20 mouse cellular contexts compared by ENCODE assay signal in the genomic region with DNA sequence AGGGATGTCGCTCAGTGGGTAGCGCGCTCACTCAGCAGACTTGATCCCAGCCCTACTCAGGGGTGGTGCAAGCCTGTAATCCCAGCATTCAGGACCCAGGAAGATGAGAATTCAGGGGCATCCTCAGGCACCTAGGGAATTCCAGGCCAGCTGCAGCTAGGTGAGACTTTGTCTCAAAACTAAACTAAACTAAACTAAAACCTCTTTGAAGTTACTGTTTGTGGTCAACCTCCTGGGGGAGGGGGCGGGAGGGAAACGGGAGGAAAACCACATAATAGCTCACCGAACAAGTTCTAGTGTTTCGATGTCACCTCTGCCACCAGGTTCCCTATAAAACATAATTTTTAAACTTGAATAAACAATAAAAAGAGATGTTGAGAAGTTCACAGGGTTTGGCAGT. TPM values are rescaled to one million over a fixed set of nuclear protein-coding genes. Genes with fewer than 3 reads are reported as not detected.
DNase-seq lines count a peak whose midpoint lies in the region; TF ChIP-seq lines count a peak whose summit lies in the region.
"Had no signal": no experiment of that assay in that cellular context is flagged by ENCODE, and none has a peak within 500 bp of the region (broad histone marks: within the 10 kb centered on the region; RNA-seq: fewer than 3 reads in every experiment).

No protein-coding gene starts in this region.

- WGBS in thymus, adult 2 months: 35% methylated on average over 7 of the region's 7 CpGs

- H3K27me3 ChIP-seq in thymus, adult 2 months (ENCODE audit: control insufficient read depth, insufficient read depth, low read length): no peaks in the 10 kb centered on the region
- H3K27me3 ChIP-seq: embryonic facial prominence, embryonic 15.5 days had no signal

- no peak for TF ChIP-seq CTCF in thymus, adult 2 months (IDR thresholded peaks at IDR 0.05; ENCODE audit: borderline replicate concordance, control insufficient read depth, extremely low read depth, insufficient read depth, low read length, poor library complexity)

- H3K4me3 ChIP-seq in thymus, adult 2 months (ENCODE audit: control insufficient read depth, insufficient read depth, low read length): no peak overlapping the region
- no peak overlapping the region for H3K4me3 ChIP-seq in brown adipose tissue, adult 24 weeks (ENCODE audit: insufficient read depth, low read depth, low read length)
- H3K4me3 ChIP-seq: embryonic facial prominence, embryonic 15.5 days; erythroblast, embryonic 14.5 days; forebrain, embryonic 10.5 days; heart, embryonic 10.5 days had no signal

- peak; percentile 46 for DNase-seq in thymus, postnatal 0 days (ENCODE audit: low spot score)
- no peak for DNase-seq in thymus, adult 2 months
- DNase-seq in CD4-positive helper T cell, adult 2 months (ENCODE audit: low read depth, low spot score): peak; percentile 56
- peak; percentile 38 for DNase-seq in thymus, postnatal 4 days
- no peak for DNase-seq in spleen, postnatal 10 days (ENCODE audit: low spot score in 2 of 2)
- DNase-seq in layer of hippocampus, postnatal 10 days (ENCODE audit: low spot score in 2 of 2): no peak
- DNase-seq: adrenal gland, adult 8-10 months; adrenal gland, postnatal 36 days; cerebellum, adult 11 months; cerebellum, adult 8-10 months; cerebellum, postnatal 14 days; embryo, embryonic 11 days; heart, adult 18-20 months; heart, postnatal 10 days had no signal

- no peak for TF ChIP-seq POLR2A in thymus, adult 2 months (IDR thresholded peaks at IDR 0.05; ENCODE audit: control insufficient read depth, extremely low read depth, insufficient read depth, low read length, poor library complexity)

- H3K27ac ChIP-seq in thymus, adult 2 months (ENCODE audit: control insufficient read depth, insufficient read depth, low read length): no peak overlapping the region
- 0 out of 2 replicates have a peak overlapping the region, but pooled peaks have one; percentile 6 for H3K27ac ChIP-seq in brown adipose tissue, adult 24 weeks (replicated peaks; ENCODE audit: low read depth, low read length)
- H3K27ac ChIP-seq: embryonic facial prominence, embryonic 15.5 days; forebrain, embryonic 10.5 days; heart, embryonic 10.5 days; hindbrain, embryonic 14.5 days had no signal

- peaks cover 20% of the 10 kb centered on the region for H3K4me1 ChIP-seq in thymus, adult 2 months (replicated peaks; ENCODE audit: control insufficient read depth, insufficient read depth, low read length)
- H3K4me1 ChIP-seq in brown adipose tissue, adult 24 weeks (ENCODE audit: control insufficient read depth, insufficient read depth, insufficient read length, low read length): peaks cover 3% of the 10 kb centered on the region
- H3K4me1 ChIP-seq: embryonic facial prominence, embryonic 15.5 days had no signal

- H3K36me3 ChIP-seq in thymus, adult 2 months (ENCODE audit: control insufficient read depth, insufficient read depth, low read length): no peaks in the 10 kb centered on the region
- H3K36me3 ChIP-seq: embryonic facial prominence, embryonic 15.5 days; heart, embryonic 10.5 days had no signal

RNA-seq across cellular contexts. Expression of a gene that starts 24.4 kb away (rescaled TPM):
- 63.7 and 82.5 TPM in 2 replicates for polyA plus RNA-seq in thymus, postnatal 0 days (2015; fragmentation: Nextera tagmentation; extraction: Ambion mirVana)
- 129 and 172 TPM in 2 replicates for polyA plus RNA-seq in thymus, adult 2 months (2012; rRNA removed)
- 8.8 and 10.1 TPM in 2 replicates for polyA plus RNA-seq in brown adipose tissue, adult 24 weeks (2012; ENCODE audit: insufficient read depth, insufficient read length, missing spikeins)
- 100 to 1,000 TPM; 139 to 149 TPM for total RNA-seq in layer of hippocampus, postnatal 10 days (2021)

Comparison
In these comparisons a context has a peak if more than half of its experiments do, and no peak if none do; other contexts are left out.
1. DNase-seq: peak in thymus, postnatal 0 days (single experiment), CD4-positive helper T cell, adult 2 months (single experiment) and thymus, postnatal 4 days (single experiment); none in thymus, adult 2 months (single experiment), spleen, postnatal 10 days (0 of 2) and layer of hippocampus, postnatal 10 days (0 of 2).